Mouse (Mus musculus): ENCODE results near the gene R3hdm4.

DNA sequence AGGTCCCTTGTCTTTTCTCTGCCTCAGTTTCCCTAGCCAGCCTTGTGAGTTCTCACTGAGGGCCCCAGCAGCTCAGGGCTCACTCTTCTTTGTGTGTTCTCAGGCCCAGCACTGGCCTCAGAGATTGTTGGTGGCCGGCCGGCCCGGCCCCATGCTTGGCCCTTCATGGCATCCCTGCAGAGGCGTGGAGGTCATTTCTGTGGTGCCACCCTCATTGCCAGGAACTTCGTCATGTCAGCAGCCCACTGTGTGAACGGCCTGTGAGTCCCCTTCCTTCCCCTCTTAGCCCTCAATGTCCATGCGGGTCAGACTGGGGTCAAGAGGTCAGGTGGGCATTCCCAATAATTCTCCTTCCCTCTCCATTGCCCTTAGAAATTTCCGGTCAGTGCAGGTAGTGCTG lies 34.4 kb downstream of the R3hdm4 start:
- TF ChIP-seq CTCF (IDR thresholded peaks at IDR 0.05; ENCODE audit: borderline replicate concordance, extremely low read depth, insufficient read depth, insufficient read length) (no peak), POLR2A (IDR thresholded peaks at IDR 0.05; ENCODE audit: borderline replicate concordance, extremely low read depth, insufficient read depth, insufficient read length, poor library complexity, severe bottlenecking) (no peak)
